Mouse (Mus musculus): ENCODE measurements around the gene Mtg1.

DNA sequence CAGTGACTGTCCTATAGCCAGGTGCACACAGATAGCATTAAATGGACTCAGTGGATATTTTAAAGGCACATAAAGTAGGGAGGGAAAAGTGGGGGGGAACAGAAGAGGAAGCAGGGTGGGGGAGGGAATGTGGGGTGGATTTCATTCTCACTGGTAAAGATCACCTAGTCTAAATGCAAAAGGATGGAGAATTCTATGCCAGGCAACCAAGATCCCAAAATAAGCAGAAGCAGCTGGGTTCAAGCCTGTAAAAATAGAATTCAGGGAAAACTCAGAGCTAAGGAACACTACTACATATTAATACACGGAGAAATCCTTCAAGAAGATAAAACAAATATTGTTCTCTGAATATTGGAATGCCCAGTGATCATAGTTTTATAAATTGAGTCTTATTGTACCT, 30.6 kb downstream of the Mtg1 start:
- TF ChIP-seq POLR2A (IDR thresholded peaks at IDR 0.05; ENCODE audit: insufficient read depth, low read depth, low read length): no peak
- TF ChIP-seq EP300 (IDR thresholded peaks at IDR 0.05; ENCODE audit: insufficient read depth, low read depth, low read length): no peak
- TF ChIP-seq CTCF (IDR thresholded peaks at IDR 0.05): no peak

All from heart, adult 2 months (tissue).